Mouse (Mus musculus) induced T-regulatory cell, adult 2 months (primary cell): ENCODE results near the gene Mrpl17.

Source experiments
- DNase-seq: peaks from one replicate; pipeline ENCODE4 v3.0.0-alpha.2; 2012; ENCODE audit warnings: low read depth

Gene Mrpl17

DNA sequence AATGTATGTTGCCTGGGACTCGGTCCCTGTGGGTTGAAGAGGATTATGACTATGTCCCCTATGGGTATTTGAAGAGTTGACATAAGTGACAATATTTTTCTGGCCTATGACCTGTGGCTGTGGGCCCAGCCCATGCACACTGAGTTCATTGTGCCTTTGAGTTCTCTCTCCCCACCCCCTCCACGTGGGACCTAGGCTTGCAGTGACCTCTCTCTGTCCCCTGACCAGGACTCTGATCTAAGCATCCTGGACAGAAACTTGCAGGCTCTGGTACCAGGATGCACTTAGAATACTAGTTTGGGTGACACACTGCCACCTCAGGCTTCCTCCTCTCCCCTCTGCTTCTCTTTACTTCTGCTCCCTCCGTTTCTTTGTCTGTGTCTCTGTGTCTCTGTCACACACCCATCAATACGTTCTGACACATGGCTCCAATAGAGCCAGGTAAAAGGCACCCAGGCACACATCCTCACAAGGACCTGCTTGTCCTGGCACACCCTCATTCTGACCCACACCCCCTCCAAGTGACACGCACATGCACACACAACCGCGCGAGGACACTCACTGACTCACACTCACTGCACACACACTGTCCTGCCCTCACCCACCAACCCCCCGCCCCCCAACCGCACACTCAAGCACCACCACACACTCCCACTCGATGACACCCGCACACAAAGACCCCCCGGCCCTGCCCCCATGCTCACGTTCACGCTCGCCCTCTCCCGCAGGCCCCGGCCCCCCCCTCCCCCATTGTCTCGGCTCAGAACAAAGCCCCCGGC is 24.2 kb downstream of the Mrpl17 start:
- no peak for DNase-seq

DNA sequence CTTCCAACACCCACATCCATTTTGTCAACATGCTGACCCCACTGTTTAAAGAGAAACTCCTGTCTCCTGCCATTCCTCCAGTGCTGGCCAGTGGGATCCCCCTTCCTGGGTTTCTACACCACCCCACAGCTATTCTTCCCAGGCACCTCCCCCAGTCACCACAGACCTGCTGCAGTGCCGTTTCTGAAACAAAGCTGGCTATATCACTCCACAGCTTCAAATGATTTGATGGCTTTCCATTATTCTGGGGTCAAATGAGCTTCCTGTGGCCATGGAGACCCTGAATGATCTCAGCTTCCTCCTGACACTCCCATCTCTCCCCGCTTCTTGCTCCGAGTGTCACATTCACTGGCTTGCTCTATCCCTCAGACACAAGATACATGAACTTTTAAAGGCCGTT is 26.3 kb downstream of the Mrpl17 start:
- no peak for DNase-seq

DNA sequence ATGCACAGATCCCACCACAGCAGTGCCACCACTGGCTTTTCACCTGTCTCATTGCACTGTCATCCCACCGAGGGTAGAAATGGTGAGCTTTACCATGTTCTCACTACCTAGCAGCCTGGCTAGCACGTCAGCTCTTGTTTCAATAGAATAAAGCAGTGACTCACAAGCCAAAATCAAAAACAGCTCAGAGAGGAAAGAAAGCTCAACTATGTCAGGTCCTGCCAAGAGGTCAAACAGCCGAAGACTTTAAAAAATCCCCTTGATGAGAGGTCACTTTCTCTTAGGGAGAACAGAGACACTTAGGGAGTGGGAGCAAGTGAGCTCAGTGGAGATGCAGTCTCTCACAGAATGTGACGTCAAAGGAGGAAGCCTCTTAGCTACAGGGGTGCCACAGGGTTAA is 27.0 kb downstream of the Mrpl17 start:
- DNase-seq = no peak

GRCm38 (mm10) chr7:105778553-105779265 is 32.2 kb downstream of the Mrpl17 start:
- DNase-seq = no peak

DNA sequence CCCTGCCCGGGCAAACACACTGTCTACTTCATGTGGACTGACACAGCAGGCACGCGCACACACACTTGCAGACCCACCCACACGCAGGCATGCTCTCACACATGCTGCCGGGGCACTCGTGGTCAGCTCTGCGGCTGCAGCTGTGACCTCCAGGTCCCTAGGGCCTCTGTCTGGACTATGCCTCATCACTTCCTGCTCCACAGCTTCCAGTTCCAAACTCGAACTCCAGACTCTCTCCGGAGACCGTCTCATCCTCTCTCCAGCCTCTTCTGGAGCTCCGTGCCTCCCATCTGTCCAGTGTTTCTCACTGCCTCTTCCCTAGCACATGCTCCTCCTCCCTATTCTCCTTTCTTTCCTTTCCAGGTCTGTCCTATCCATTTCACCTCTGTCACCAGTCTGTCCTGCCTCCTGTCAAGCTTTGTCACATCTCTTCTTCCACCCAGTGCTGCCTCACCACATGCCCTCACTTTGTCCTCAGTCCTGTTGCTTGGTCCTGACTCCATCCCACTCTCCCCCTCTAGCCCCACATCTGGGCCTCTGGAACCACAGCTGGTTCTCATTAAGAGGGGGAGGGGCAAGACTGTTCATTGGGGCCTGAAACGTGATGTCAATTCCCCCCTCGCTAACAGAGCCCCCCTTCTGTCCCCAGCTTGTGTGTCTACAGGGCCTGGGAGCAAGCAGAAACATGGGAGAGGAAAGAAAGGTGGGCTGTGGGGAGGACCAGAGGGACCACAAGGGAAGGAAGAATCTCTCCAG is 32.9 kb downstream of the Mrpl17 start:
- DNase-seq = no peak

DNA sequence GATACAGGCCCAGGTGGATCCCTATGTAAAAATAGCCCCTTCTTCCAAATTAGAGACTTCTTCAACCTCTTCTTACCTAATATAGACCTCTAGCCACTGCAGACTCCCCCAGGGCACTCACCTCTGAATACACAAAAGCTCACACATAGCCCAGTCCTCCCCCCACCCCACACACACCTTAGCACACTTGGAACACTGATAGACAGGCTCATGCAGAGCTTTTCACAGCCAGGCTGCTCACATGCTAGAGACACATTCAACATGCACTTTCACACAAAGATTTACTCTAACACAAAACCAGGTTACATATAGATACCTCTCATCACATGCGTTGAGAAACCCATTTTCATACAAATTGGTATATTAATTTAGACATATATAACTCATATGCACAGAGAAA is 33.6 kb downstream of the Mrpl17 start:
- no peak for DNase-seq

- DNase-seq = no peak
These were observed 34.9 kb downstream of the Mrpl17 start for GRCm38 (mm10) chr7:105776026-105776425.

DNA sequence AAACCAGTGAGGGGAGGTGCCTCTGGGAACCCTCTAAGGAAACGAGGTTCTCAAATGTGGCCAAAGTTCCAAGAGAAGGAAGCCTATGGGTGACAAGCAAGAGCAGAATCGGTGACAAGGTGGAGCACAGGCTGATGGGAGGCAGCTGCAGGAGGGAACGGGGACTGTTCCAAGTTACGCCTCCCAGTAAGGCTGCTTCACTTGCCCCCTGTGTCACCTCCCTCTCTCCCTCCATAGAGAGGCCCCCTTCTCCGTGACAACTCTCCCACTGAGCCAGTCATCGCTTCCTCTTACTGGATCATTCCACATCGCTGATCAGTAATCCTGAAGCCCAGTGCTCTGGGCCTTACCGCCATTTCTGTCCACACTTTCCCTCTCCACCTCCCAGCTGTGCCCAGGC is 36.2 kb downstream of the Mrpl17 start:
- no peak for DNase-seq

DNA sequence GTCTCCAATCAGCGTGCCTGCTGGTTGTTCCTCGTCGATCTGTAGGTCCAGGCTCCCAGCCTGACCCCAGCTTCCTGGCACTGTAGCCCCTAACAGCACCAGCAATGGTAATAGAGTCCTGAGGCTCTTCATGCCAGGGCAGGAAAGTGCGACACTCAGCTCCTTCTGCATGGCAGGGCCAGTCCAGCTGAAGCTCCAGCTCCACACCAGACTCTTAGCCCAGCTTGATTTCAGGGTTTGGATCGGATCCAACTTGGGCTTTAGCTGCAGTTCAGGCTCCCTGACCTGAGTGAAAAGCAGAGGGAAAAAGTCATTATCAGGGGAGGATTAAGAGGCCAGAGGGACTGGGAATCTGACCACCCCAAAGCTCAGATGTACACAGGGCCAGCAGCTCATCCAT is 37.9 kb downstream of the Mrpl17 start:
- no peak for DNase-seq

DNA sequence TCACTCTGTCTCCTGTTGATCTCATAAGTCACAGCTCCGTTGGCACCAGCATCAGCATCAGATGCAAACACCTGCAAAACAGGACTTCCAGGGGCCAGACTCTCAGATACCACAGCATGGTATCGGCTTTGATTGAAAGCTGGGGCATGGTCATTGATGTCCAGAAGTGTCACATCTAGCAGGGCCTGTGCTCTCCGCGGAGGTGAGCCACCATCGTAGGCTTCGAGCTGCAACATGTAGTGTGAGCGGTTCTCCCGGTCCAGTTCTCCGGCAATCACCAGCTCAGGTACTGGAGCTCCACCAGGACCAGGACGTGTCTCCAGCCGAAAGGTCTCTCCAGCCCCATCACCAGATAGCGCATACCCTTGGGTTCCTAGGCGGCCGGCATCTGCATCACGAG is 38.6 kb downstream of the Mrpl17 start:
- no peak for DNase-seq

- no peak for DNase-seq
These were observed 40.9 kb downstream of the Mrpl17 start for GRCm38 (mm10) chr7:105769959-105770358.

GRCm38 (mm10) chr7:105767729-105768165 is 43.2 kb downstream of the Mrpl17 start:
- no peak for DNase-seq

- DNase-seq = no peak
These were observed 46.6 kb downstream of the Mrpl17 start for GRCm38 (mm10) chr7:105764331-105764730.

DNA sequence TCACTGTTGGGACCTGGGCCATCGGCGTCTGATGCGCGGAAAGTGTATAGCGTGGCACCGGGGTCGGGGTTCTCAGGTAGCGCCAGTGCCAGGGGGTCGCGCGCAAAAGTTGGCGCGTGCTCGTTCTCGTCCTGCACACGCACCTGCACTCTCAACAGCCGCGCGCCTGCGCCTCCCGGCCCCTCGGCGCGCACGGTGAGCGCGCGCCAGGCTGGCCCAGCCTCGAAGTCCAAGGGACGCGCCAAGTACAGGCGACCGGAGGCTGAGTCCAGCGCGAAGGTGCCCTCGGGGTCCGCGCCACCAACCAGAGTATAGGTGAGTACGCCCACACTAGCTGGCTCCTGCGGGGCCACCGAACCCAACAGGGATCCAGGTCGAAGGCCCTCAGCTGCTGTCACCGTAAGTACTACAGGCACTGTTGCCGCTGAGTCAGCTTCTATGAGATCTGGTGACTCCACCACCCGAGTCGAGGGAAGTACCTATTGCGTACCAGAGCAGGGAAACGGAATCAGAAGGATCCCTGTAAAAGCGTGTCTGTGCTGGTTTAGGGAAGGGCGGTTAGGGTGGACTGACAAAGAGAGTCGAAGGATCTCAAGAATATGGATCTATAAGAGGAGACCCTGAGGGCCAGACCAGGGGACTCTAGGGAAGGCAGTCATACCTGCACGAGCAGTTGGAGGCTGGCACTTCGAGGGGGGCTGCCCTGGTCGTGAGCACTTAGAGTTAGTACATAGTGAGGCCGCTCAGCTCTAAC is 48.2 kb downstream of the Mrpl17 start:
- DNase-seq = no peak

DNA sequence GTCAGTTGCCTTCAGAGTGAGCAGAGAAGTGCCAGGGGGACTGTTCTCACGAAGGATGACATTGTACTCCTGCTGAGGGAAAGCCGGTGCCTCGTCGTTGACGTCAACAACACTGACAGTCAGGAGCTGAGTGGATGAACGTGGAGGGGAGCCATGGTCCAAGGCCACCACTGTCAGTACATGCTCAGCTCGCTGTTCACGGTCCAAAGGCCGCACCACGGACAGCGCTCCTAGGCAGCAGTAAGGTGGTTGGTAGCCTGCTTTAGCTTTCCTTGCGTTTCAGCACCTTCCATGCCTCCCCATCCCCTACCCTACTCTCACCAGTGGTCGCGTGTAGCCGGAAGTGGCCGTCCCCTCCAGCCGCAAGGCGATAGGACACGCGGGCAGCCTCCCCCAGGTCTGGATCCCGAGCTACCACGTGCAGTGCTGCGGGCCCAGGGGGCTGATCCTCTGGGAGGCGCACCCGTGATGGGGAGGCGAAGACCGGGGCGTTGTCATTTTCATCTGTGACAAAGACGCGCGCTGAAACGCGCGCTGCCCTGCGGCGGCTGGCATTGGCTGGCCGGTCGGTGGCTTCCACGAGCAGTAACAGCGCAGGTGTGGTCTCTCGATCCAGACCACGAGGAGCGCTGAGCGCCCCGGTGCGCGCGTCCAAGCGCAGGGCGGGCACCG is 49.0 kb downstream of the Mrpl17 start:
- DNase-seq = no peak

DNA sequence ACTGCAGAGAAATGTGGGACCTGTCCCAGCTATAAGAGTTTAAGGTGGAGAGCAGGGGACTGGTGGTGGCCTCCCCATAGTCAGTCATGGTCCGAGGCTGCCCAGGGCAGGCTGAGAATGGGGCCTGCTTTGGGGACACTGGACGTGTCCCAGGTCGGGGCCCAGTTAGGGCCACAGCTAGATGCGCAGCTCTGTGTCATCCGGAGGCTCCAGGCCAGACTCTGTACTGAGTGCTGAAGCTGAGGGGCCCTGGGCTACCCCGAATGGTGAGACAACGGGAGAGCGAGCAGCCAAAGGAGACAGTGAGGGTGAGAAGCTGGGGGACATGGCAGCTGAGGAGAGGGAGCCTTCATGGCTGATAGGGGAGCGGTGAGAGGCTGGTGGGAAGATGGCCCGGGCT is 57.6 kb downstream of the Mrpl17 start:
- no peak for DNase-seq
